ENCODE assay signal across 26 mouse cellular contexts in genomic region chr5:13199709-13200108, GRCm38 (mm10).
"Had no signal": no experiment of that assay in that cellular context is flagged by ENCODE, and none has a peak within 500 bp of the region (broad histone marks: within the 10 kb centered on the region; RNA-seq: fewer than 3 reads in every experiment).

No protein-coding gene starts in this region.

- DNase-seq: gastrocnemius, postnatal 14 days; gastrocnemius, postnatal 36 days; heart, adult 11 months; heart, adult 2 months; heart, postnatal 10 days; heart, postnatal 4 days; kidney, adult 11 months; kidney, adult 2 months; kidney, adult 9 months; kidney, postnatal 14 days; kidney, postnatal 36 days; layer of hippocampus, adult 9-11 months; layer of hippocampus, postnatal 36 days; left cerebral cortex, postnatal 4 days had no signal

- H3K27me3 ChIP-seq: heart, embryonic 12.5 days; hindbrain, embryonic 12.5 days; kidney, embryonic 15.5 days; limb, embryonic 13.5 days; limb, embryonic 15.5 days; liver, embryonic 12.5 days had no signal

- H3K4me1 ChIP-seq: hindbrain, embryonic 12.5 days; kidney, embryonic 15.5 days; limb, embryonic 15.5 days; liver, embryonic 12.5 days had no signal

- ATAC-seq: hindbrain, embryonic 16.5 days; intestine, embryonic 16.5 days; liver, embryonic 12.5 days had no signal

- H3K4me3 ChIP-seq: heart, adult 2 months; heart, embryonic 12.5 days; hindbrain, embryonic 10.5 days; hindbrain, embryonic 12.5 days; kidney, embryonic 15.5 days; limb, embryonic 13.5 days; limb, embryonic 15.5 days; liver, embryonic 12.5 days had no signal

- H3K9ac ChIP-seq: heart, embryonic 12.5 days; hindbrain, embryonic 12.5 days; hindbrain, embryonic 14.5 days; kidney, embryonic 15.5 days; limb, embryonic 13.5 days; limb, embryonic 15.5 days; liver, embryonic 12.5 days; liver, embryonic 14.5 days had no signal

- H3K4me2 ChIP-seq: heart, embryonic 12.5 days; hindbrain, embryonic 12.5 days; hindbrain, embryonic 14.5 days; kidney, embryonic 15.5 days; limb, embryonic 13.5 days; limb, embryonic 15.5 days; liver, embryonic 12.5 days had no signal

- H3K9me3 ChIP-seq: heart, embryonic 12.5 days; hindbrain, embryonic 10.5 days; hindbrain, embryonic 12.5 days; kidney, embryonic 15.5 days; limb, embryonic 13.5 days; limb, embryonic 15.5 days; liver, embryonic 12.5 days had no signal

- H3K36me3 ChIP-seq: heart, embryonic 12.5 days; hindbrain, embryonic 10.5 days; hindbrain, embryonic 12.5 days; kidney, embryonic 15.5 days; limb, embryonic 13.5 days; limb, embryonic 15.5 days; liver, embryonic 12.5 days had no signal

- H3K27ac ChIP-seq: heart, adult 2 months; hindbrain, embryonic 10.5 days; hindbrain, embryonic 12.5 days; hindbrain, embryonic 14.5 days; kidney, embryonic 15.5 days; kidney, postnatal 0 days; limb, embryonic 13.5 days; limb, embryonic 15.5 days; liver, embryonic 12.5 days; liver, embryonic 14.5 days had no signal
